Mouse (Mus musculus) olfactory bulb, adult 2 months (tissue): Measurements from ENCODE around the gene Ikzf1.

Experiments
- CTCF ChIP-seq: fragments of 200-500 bp; IDR thresholded peaks from 2 replicates; pipeline ENCODE4 v1.5.1; 2012; ENCODE audit warnings: low read depth, mild to moderate bottlenecking, low read length, moderate library complexity; ENCODE audit not compliant: insufficient read depth
- POLR2A ChIP-seq: fragments of 200-500 bp; IDR thresholded peaks from 2 replicates; pipeline ENCODE4 v1.6.1; 2012; ENCODE audit warnings: mild to moderate bottlenecking, low read depth, low read length, moderate library complexity; ENCODE audit not compliant: insufficient read depth

GRCm38 (mm10) chr11:11751091-11751490 lies 66.3 kb downstream of the Ikzf1 start:
- TF ChIP-seq CTCF (no peak), POLR2A (no peak)
